Mouse (Mus musculus): ENCODE results near the gene Rbm4b. TPM values are rescaled to one million over a fixed set of nuclear protein-coding genes. Genes with fewer than 3 reads are reported as not detected.

Rbm4b gene
- total RNA-seq (2021): 10 to 100 TPM; 16.8 to 17.9 TPM
- long read RNA-seq, experiment 1, full-length matches to known transcripts: 13 of 24 reads
- long read RNA-seq, experiment 1, partial matches to known transcripts: 2 of 24 reads
- long read RNA-seq, experiment 1, other reads (novel, unspliced or antisense): 9 of 24 reads
- long read RNA-seq, experiment 2, full-length matches to known transcripts: 17 of 28 reads
- long read RNA-seq, experiment 2, partial matches to known transcripts: 1 of 28 reads
- long read RNA-seq, experiment 2, other reads (novel, unspliced or antisense): 10 of 28 reads

DNA sequence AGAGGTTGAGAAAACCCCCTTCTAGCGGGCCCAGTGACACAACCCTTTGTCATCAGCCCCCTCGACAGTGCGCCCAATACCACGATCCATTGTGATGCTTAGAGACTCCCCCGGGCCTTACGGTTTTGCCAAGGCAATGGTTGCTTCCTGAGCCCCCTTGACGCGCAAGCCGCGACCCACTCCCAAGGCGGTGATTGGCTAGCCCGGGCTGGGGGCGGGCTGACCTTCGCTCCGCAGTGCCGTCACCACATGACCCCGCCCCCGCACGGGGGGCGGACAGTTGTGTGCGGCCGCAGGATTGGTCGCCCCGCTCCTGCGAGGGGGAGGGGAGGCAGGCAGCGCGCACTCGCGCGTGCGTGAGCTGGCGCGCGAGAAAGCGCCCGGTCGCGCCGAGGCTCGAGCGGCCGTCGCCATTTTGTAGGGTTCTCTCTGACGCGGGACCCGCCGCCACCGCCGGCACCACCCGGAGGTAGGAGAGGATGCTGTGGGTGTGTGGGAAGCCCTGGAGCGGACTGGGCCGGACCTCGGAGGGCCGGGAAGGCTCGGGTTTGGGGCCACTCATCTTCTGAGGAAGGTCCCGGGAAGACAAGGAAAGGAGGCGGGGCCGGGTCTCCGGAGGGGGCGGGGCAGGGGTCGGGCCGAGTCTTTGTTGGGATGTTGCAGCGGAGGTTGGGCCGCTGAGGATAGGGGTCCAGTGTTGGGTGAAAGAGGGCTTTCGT, at the start of gene Rbm4b:
TSS of gene Rbm4b (plus strand) at position 305 of the 719 bp plus-strand sequence.
- peak within 1 kb of the TSS; percentile 93 for H3K27ac ChIP-seq
- peak; percentile 96 to 97 for DNase-seq (ENCODE audit: low spot score in 2 of 2)
- TF ChIP-seq CTCF (conservative IDR thresholded peaks at IDR 0.05): no peak
- H3K4me3 ChIP-seq: peak within 1 kb of the TSS; percentile 89

DNA sequence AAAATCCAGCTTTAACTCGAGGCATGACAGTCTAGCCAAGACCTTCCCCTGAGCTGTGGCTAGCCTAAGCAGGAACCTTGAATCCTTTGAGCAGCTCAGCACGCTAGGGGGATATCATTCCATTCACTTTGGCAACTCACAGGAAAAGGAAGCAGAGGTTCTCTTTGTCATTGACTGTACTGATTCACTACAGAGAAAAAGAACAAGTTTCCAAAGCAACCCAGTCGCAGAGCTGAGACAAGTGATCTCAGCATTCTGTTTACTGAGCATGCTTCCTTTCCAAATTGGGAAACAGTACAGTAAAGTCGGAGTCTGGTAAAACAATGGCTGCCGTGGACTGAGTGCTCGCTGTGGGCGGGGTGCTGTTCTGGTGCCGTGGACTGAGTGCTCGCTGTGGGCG, 47.5 kb upstream of the Rbm4b start:
- peak in 1 of 2 experiments; percentile 52 for DNase-seq (ENCODE audit: low spot score in 2 of 2)
- H3K27ac ChIP-seq: peak overlapping the region; percentile 54; the same call in 1 of the 2 replicates
- no peak for TF ChIP-seq CTCF (conservative IDR thresholded peaks at IDR 0.05)
- no peak overlapping the region for H3K4me3 ChIP-seq

DNA sequence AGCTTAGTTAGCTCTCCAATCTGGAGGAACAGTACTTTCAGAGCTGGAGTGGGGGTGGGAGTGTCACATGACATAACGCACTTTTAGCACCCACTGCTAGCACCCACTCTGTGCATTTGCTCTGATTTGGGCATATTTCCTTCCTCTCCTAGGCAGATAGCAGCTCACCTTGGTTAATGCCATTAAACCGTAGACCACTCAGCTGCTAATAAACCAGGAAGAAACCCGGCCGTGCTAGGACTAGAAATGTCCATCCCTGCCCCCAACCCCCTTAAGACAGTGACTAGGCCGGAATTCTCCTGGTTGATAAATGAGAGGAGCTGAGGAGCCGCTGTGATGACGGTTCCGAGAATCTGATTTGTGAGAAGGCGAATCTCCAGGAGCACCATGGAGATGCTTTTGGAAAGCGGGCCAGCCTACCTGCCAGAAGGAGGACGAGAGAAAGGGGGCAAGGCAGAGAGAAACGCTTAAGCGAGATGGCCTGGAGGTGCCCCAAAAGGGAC, 45.1 kb upstream of the Rbm4b start, which contains the start of gene Sptbn2:
TSS of gene Sptbn2 (plus strand) at position 70 of the 503 bp plus-strand sequence.
- Histone ChIP-seq H3K4me3 (peak within 1 kb of the TSS; percentile 75), H3K27ac (peak within 1 kb of the TSS; percentile 99)
- DNase-seq (ENCODE audit: low spot score in 2 of 2): peak; percentile 78 to 87
- TF ChIP-seq CTCF (conservative IDR thresholded peaks at IDR 0.05): no peak

DNA sequence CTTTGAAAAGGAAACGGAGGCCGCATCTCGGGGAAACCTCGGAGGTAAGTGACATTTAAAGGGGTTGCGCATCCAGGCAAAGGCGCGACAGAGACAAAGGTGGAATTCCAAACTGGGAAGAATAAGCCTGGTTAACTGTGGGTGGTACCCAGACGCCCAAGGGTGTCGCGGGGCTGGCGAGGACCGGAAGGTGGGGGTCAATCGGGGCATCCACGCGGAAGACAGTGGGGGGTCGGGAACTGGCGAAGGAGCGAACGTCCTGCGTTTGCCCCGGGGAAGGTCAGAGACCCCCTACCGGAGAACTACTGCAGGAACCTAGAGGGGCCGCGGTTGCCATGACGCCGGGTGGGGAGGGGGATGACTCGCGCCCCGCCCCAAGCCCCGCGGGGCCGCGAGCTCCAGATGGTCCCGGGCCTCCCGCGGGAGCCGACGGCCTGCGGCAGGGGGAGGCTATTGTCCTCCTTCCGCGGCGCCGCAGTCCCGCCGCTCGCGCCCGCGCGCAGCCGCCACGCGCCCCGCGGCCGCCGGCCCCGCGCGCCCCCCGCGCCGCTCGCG, 44.6 kb upstream of the Rbm4b start:
- no peak; the same call in 1 of the 2 replicates for TF ChIP-seq CTCF (conservative IDR thresholded peaks at IDR 0.05)
- Histone ChIP-seq H3K27ac (peak overlapping the region; percentile 99), H3K4me3 (peak overlapping the region; percentile 75)
- DNase-seq (ENCODE audit: low spot score in 2 of 2): no peak

DNA sequence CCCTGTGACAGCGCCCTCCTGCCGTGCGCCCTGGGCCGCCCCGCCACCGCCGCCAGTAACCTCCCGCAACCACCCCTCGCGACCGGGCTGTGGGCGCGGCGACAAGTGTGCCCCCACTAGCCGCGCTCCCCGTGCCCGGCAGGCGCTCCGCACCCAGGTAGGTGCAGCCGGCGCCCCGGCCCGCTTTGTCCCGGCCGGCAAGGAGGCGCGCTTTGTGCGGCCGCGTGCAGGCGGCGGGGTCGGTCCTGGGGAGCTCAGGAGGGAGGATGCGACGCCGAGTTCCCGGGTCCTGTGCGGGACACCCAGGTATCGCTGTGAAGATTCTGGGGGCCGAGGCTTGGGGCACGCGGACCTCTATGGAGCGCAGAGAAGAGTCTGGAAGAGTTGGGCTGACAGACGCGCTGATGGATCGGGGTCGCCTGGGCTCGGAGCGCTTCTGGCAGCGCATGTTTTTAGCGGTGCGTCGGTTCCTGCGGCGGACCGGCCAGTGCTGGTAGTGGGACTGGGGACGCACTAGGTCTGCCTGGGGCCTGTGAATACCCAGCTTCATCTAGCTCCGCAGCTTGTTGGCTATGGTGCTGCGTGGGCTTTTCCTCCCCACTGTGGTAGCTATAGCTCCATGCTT, 44.0 kb upstream of the Rbm4b start:
- DNase-seq (ENCODE audit: low spot score in 2 of 2): no peak
- Histone ChIP-seq H3K4me3 (peak overlapping the region; percentile 75), H3K27ac (peak overlapping the region; percentile 99)
- TF ChIP-seq CTCF (conservative IDR thresholded peaks at IDR 0.05): no peak

DNA sequence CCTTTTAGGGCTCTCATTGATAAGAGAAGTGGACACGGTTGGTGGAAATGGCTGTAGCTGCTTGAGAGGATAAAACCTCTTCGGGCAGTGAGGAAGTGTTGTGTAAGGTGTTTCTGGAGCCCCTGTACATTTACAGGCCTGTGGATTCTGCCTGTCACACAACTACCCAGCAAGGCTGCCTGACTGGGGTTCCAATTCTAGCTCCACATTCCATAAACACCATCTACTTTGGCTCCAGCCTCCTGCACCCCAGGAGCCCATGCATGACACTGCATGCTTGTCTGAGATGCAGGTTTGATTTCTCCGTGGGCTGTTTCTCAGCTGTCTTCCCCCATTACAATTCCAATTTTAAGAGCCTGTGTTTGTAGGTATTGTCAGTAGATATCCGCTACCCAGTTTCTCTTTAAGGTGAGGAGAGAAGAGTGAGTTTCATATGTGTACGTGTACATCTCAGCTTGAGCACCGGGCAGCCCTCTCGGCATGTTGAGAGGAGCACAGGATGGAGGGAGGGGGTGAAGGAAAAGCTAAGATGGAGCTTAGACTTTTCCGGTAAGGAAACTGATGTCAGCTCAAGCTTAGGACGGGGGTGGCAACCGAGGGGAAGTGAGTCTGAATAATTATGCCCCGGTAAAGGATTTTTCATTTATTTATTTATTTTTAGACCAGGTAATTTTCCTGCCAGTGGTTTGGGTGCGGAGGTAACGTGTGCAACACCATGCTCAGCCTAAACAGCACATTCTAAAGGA, 43.3 kb upstream of the Rbm4b start:
- peak overlapping the region; percentile 99 for H3K27ac ChIP-seq
- peak overlapping the region; percentile 75 for H3K4me3 ChIP-seq
- TF ChIP-seq CTCF (conservative IDR thresholded peaks at IDR 0.05): no peak
- DNase-seq (ENCODE audit: low spot score in 2 of 2): no peak

DNA sequence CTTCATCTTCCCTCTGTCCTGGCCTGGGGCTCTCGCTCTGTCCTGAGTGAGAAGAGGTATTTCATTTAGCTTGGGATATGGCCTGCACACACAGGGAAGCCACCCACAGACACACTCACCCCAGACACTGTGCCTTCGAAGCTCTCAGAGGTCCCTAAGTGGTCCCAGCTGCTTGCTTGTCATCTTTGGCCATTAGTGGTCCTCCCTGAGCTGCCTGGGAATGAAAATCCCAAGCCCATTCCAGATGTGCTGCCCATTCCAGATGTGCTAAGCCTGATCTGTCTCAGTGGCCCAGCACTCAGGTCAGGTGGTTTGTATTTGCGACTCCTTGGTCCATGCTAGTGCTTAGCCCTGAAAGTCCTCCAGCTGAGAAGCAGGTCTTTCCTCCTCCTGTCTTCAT, 42.4 kb upstream of the Rbm4b start:
- DNase-seq (ENCODE audit: low spot score in 2 of 2): no peak
- no peak for TF ChIP-seq CTCF (conservative IDR thresholded peaks at IDR 0.05)
- Histone ChIP-seq H3K4me3 (peak overlapping the region; percentile 75), H3K27ac (peak overlapping the region; percentile 99)

DNA sequence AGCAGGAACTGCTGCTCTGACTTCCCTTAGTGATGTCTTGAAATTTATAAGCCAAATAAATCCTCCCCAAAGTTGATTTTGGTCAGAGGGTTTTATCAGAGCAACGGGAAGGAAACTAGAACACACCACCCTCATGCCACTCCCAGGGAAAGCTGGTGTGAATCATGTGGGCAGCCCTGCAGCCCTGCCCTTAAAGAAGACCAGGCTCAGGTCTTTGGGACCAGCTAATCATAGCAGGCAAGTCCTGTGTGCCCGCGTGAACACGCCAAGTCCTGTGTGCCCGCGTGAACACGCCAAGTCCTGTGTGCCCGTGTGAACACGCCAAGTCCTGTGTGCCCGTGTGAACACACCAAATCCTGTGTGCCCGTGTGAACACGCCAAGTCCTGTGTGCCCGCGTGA, 39.5 kb upstream of the Rbm4b start:
- H3K27ac ChIP-seq: no peak overlapping the region
- TF ChIP-seq CTCF (conservative IDR thresholded peaks at IDR 0.05): no peak
- no peak for DNase-seq (ENCODE audit: low spot score in 2 of 2)
- H3K4me3 ChIP-seq: no peak overlapping the region

DNA sequence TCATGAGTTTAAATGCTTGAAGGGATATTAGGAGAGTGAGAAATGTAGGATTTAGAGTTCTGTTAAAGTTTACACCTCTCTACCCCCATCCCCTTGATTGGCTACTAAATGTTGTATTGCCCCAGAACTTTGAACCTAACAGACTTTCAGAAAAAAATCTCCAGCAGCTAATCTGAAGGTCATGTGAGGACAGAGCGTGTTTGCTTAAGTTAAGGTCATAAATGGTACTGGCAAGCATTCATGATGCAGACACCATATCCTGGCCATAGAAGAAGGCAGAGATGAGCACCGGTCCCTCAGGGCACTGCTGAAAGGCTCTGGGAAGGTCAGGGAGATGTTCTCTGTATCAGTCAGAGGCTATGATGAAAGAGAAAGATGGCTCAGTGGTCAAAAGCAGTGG, 39.0 kb upstream of the Rbm4b start:
- Histone ChIP-seq H3K27ac (no peak overlapping the region), H3K4me3 (no peak overlapping the region)
- DNase-seq (ENCODE audit: low spot score in 2 of 2): peak in 1 of 2 experiments; percentile 6
- no peak for TF ChIP-seq CTCF (conservative IDR thresholded peaks at IDR 0.05)

DNA sequence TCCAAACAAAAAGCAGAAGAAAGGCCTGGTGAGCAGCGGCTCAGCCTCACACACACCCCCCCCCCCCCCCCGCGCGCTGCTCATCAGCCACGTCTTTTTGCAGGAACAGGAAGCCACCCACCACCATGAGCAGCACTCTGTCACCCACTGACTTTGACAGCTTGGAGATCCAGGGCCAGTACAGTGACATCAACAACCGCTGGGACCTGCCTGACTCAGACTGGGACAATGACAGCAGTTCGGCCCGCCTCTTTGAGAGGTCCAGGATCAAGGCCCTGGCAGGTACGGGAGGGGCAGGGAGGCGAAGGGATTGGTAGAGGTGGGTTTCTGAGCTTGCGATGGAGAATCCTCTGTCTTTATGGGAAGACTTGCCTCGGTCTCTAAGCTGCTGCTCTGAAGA, 37.6 kb upstream of the Rbm4b start:
- Histone ChIP-seq H3K4me3 (peak overlapping the region; percentile 3; the same call in 1 of the 2 replicates), H3K27ac (peak overlapping the region; percentile 61)
- no peak for DNase-seq (ENCODE audit: low spot score in 2 of 2)
- TF ChIP-seq CTCF (conservative IDR thresholded peaks at IDR 0.05): no peak

DNA sequence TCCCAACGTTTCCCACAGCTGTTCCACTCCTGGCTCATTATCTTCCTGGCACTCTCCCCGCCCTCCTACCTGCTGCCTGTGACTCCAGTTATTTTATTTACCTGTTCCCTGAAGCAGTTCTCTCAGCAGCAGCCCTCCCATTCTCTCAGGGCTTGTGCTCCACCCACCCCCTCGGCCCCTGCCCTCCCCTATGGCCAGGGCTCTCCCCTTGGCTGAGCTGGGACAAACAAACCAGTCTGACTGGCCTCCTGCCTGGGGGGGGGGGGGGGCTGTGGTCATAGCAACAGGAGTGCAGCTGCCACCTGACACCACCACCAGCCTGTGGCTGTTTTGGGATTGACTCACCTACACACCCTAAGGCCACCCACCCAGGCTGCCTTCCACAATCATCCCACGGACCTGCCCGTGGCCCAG, 36.9 kb upstream of the Rbm4b start:
- DNase-seq (ENCODE audit: low spot score in 2 of 2): no peak
- no peak for TF ChIP-seq CTCF (conservative IDR thresholded peaks at IDR 0.05)
- H3K27ac ChIP-seq: peak overlapping the region; percentile 61; the same call in 1 of the 2 replicates
- no peak overlapping the region for H3K4me3 ChIP-seq

DNA sequence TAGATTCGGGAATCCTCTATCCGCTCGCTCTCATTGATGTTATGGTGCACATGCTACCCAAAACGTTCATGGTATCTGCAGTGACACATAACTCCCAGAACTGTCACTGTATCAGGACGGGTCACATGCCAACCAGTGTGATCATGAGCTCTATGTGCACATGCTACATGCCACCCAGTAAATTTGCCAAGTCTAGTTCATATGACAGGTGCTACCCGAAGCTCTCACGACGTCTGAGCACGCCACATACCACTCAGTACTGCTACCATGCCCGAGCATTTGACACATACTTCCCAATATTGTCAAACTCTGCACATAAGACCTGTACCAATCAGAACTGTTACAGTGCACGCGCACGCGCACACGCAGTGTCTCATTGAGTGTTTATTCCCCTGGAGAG, 36.2 kb upstream of the Rbm4b start:
- no peak for DNase-seq (ENCODE audit: low spot score in 2 of 2)
- Histone ChIP-seq H3K4me3 (no peak overlapping the region), H3K27ac (peak overlapping the region; percentile 61; the same call in 1 of the 2 replicates)
- TF ChIP-seq CTCF (conservative IDR thresholded peaks at IDR 0.05): no peak

All from layer of hippocampus, adult 2 months (tissue).